Mouse (Mus musculus) midbrain, embryonic 15.5 days (tissue): ENCODE measurements around the gene Isg20. TPM values are rescaled to one million over a fixed set of nuclear protein-coding genes. Genes with fewer than 3 reads are reported as not detected.

Experiments used
- ATAC-seq: fragments of 200-750 bp; cut with Nextera tagmentation; replicated peaks from 2 replicates; pipeline ENCODE4 v1.8.0; 2017; ENCODE audit warnings: moderate TSS enrichment
- H3K27ac ChIP-seq: fragments of 300-500 bp; sonication (generic); 2 replicates; pipeline ENCODE4 v1.5.1; 2015; ENCODE audit warnings: mild to moderate bottlenecking, inconsistent platforms
- H3K27me3 ChIP-seq: fragments of 300-500 bp; sonication (generic); replicated peaks from 2 replicates; pipeline ENCODE4 v1.6.1; 2015; ENCODE audit warnings: inconsistent platforms
- H3K36me3 ChIP-seq: fragments of 300-500 bp; sonication (generic); replicated peaks from 2 replicates; pipeline ENCODE4 v1.6.1; 2015; ENCODE audit warnings: inconsistent platforms
- H3K4me1 ChIP-seq: fragments of 300-500 bp; sonication (generic); 2 replicates; pipeline ENCODE4 v1.6.1; 2015; ENCODE audit warnings: inconsistent platforms
- H3K4me2 ChIP-seq: fragments of 300-500 bp; sonication (generic); 2 replicates; pipeline ENCODE4 v1.6.1; 2015; ENCODE audit warnings: inconsistent platforms, mild to moderate bottlenecking, moderate library complexity
- H3K4me3 ChIP-seq: fragments of 300-500 bp; sonication (generic); 2 replicates; pipeline ENCODE4 v1.5.1; 2015; ENCODE audit warnings: mild to moderate bottlenecking, inconsistent platforms
- H3K9ac ChIP-seq: fragments of 300-500 bp; sonication (generic); 2 replicates; pipeline ENCODE4 v1.6.1; 2015; ENCODE audit warnings: mild to moderate bottlenecking, inconsistent platforms
- H3K9me3 ChIP-seq: fragments of 300-500 bp; sonication (generic); 2 replicates; pipeline ENCODE4 v1.6.1; 2016; ENCODE audit warnings: inconsistent platforms
- WGBS: fragments of 180-500 bp; shearing (Covaris S2); methylation state at CpG from one replicate; pipeline ENCODE4 v1.1.7; 2015; ENCODE audit warnings: mixed read lengths; 5-methylcytosine and 5-hydroxymethylcytosine counted together
- polyA plus RNA-seq: library from polyadenylated mRNA; unstranded; fragments of >200 nt; fragmentation: Nextera tagmentation; extraction: Ambion mirVana; gene quantifications from 2 replicates; pipeline ENCODE4 v1.2.1, GENCODE M21; 2015

Isg20 gene
- polyA plus RNA-seq, 1 experiment from 2014 or later = 2.2 TPM

GRCm38 (mm10) chr7:78910336-78911098 is 2.7 kb upstream of the Isg20 start:
- Histone ChIP-seq H3K4me3 (no peak overlapping the region), H3K27ac (no peak overlapping the region), H3K4me1 (peaks cover 8% of the 10 kb centered on the region), H3K4me2 (no peak overlapping the region), H3K9ac (no peak overlapping the region), H3K9me3 (no peaks in the 10 kb centered on the region), H3K36me3 (no peaks in the 10 kb centered on the region), H3K27me3 (no peaks in the 10 kb centered on the region)
- peak; percentile 27; the same call in 1 of the 2 replicates for ATAC-seq
- 45% methylated on average over 6 of the region's 6 CpGs for WGBS

GRCm38 (mm10) chr7:78911209-78911608 is 2.0 kb upstream of the Isg20 start:
- H3K9me3 ChIP-seq = no peaks in the 10 kb centered on the region
- no peak overlapping the region for H3K4me3 ChIP-seq
- no peak for ATAC-seq
- WGBS = 92% methylated on average over 4 of the region's 4 CpGs
- H3K4me2 ChIP-seq = no peak overlapping the region
- no peaks in the 10 kb centered on the region for H3K27me3 ChIP-seq
- no peaks in the 10 kb centered on the region for H3K36me3 ChIP-seq
- H3K4me1 ChIP-seq = peaks cover 8% of the 10 kb centered on the region
- H3K27ac ChIP-seq = no peak overlapping the region
- H3K9ac ChIP-seq = no peak overlapping the region

DNA sequence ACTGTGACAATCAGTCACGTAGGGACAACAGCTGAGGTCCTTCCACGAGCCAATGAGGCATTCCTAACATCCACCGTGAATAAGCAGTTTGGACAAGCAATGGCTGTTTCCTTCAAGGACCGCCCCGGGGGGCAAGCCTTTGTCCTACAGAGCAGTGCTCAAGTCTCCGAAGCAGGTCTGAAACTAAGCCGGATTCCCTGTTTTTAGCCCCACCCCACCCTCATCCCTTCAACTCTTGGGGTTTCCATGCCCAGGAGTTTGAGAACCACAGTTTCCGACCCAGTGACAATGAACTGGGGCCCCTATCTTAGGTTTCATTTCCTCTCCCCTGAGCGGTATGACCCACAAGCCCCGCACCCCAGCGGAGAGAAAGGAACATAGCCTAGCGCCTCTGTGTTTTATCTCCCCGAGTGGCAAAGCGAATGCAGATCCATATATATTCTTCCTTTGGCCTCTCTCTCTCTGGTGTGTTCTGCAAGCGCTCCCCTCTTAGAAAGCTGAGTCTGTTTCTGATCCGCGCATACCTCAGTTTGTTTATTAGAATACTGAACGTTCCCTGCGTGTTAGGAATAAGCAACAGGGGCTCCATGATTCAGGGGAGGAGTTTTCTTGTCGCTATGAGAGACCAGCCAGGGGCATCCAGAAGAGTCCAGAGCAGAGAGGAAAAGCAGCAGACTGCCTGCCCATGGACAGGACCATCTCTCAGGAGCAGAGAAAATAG is 811 bp upstream of the Isg20 start:
- no peak; the same call in 1 of the 2 replicates for ATAC-seq
- H3K4me3 ChIP-seq = peak overlapping the region; percentile 10
- no peaks in the 10 kb centered on the region for H3K9me3 ChIP-seq
- no peaks in the 10 kb centered on the region for H3K36me3 ChIP-seq
- H3K27ac ChIP-seq = no peak overlapping the region
- H3K9ac ChIP-seq = no peak overlapping the region; the same call in 1 of the 2 replicates
- H3K4me1 ChIP-seq = peaks cover 8% of the 10 kb centered on the region
- WGBS = 8% methylated on average over 20 of the region's 20 CpGs
- H3K27me3 ChIP-seq = no peaks in the 10 kb centered on the region
- H3K4me2 ChIP-seq = peak overlapping the region; percentile 29

DNA sequence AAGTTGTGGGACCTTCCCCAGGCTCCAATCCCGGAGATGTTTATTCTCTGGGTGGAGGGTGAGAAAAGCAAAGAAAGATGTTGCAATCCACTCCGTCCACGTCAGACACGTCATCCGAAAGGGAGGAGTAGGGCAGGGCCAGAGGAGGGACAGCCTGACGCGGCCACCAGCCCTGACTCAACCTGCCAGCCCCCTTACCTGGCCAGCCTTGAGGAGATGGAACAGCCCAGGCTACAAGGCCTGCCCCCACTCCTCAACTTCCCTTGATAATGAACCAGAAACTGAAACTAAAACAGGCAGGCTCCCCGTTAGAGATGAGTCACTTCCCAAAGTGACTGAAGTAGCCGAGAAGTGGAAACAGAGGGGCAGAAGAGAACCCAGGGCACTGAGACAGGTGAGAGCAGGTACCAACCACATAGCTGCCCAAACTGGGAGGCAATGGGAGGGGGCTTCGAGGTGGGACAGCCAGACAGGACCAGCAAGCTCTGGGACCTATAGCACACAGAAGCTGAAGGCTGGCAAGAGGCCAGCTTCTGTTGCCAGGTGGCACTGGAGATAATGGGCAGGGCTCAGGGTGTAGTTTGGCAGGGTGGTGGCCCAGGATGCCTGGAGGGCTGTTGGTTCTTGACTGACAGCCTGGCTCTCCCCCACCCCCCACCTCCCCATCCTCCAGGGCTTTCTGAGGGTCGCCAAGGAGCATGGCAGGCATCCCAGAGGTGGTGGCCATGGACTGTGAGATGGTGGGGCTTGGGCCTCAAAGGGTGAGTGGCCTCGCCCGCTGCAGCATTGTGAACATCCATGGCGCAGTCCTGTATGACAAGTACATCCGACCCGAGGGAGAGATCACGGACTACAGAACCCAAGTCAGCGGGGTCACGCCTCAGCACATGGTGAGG is 673 bp downstream of the Isg20 start:
- H3K36me3 ChIP-seq = no peaks in the 10 kb centered on the region
- no peak for ATAC-seq
- no peak overlapping the region for H3K4me3 ChIP-seq
- H3K9me3 ChIP-seq = no peaks in the 10 kb centered on the region
- WGBS = 79% methylated on average over 19 of the region's 19 CpGs
- no peak overlapping the region for H3K27ac ChIP-seq
- H3K4me2 ChIP-seq = no peak overlapping the region
- no peak overlapping the region for H3K9ac ChIP-seq
- no peaks in the 10 kb centered on the region for H3K27me3 ChIP-seq
- H3K4me1 ChIP-seq = peaks cover 8% of the 10 kb centered on the region

DNA sequence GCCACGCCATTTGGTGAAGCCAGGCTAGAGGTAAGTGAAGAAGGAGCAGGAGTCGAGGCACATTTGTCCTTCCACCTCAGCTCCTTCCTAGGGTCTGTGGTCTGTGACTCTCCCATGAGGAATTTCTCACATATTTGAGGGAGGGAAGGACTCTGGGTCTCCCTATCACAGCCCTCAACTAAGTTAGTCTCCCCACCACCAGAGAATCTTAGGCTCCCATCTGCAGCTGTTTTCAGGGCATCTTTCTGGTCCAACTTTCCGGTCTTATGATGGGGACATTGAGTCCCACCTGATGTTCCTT is 1.3 kb downstream of the Isg20 start:
- H3K4me2 ChIP-seq = no peak overlapping the region
- H3K9ac ChIP-seq = no peak overlapping the region
- H3K27me3 ChIP-seq = no peaks in the 10 kb centered on the region
- peaks cover 8% of the 10 kb centered on the region for H3K4me1 ChIP-seq
- 88% methylated on average over 3 of the region's 3 CpGs for WGBS
- H3K27ac ChIP-seq = no peak overlapping the region
- H3K4me3 ChIP-seq = no peak overlapping the region
- H3K36me3 ChIP-seq = no peaks in the 10 kb centered on the region
- ATAC-seq = no peak
- H3K9me3 ChIP-seq = no peaks in the 10 kb centered on the region

GRCm38 (mm10) chr7:78914896-78915510 is 1.8 kb downstream of the Isg20 start:
- no peak for ATAC-seq

DNA sequence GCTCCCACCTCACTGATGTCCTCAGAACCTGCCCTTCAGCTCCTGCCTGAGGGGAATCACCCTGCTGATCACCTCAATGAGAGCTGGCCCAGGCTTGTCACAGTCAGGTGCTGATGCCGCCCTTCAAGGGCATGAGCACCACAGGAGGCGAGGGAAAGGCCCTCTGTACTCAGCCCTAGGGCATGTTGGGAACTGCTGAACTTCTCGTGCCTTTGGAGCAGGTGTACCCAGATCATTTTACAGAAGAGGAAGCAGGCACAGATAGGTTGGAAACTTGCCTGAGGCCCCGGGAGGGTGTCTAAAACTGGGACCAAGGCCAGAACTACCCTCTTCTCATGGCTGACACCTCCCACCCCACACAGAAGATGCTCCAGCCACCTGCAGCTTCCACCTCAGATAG is 5.5 kb downstream of the Isg20 start:
- 57% methylated on average over 4 of the region's 4 CpGs for WGBS
- no peaks in the 10 kb centered on the region for H3K9me3 ChIP-seq
- no peak overlapping the region for H3K27ac ChIP-seq
- H3K4me2 ChIP-seq = no peak overlapping the region
- no peak for ATAC-seq
- H3K36me3 ChIP-seq = no peaks in the 10 kb centered on the region
- H3K27me3 ChIP-seq = no peaks in the 10 kb centered on the region
- H3K4me3 ChIP-seq = no peak overlapping the region
- H3K4me1 ChIP-seq = 0 out of 2 replicates have a peak, but pooled peaks cover 4% of the 10 kb centered on the region
- no peak overlapping the region for H3K9ac ChIP-seq

More at GRCm38 (mm10) chr7:78914896-78915510, 1.8 kb downstream of the Isg20 start:
- Histone ChIP-seq H3K9ac (no peak overlapping the region), H3K27me3 (no peaks in the 10 kb centered on the region), H3K4me3 (no peak overlapping the region), H3K27ac (no peak overlapping the region), H3K4me2 (no peak overlapping the region), H3K36me3 (no peaks in the 10 kb centered on the region), H3K9me3 (no peaks in the 10 kb centered on the region), H3K4me1 (peaks cover 8% of the 10 kb centered on the region)
- 89% methylated on average over 11 of the region's 11 CpGs for WGBS

GRCm38 (mm10) chr7:78922506-78922905 is 9.3 kb downstream of the Isg20 start:
- no peak overlapping the region for H3K4me3 ChIP-seq
- no peak overlapping the region for H3K27ac ChIP-seq
- H3K27me3 ChIP-seq = no peaks in the 10 kb centered on the region
- ATAC-seq = no peak
- WGBS = 69% methylated on average over 7 of the region's 7 CpGs
- H3K9me3 ChIP-seq = no peaks in the 10 kb centered on the region
- no peak overlapping the region for H3K4me2 ChIP-seq
- no peak overlapping the region for H3K9ac ChIP-seq
- no peaks in the 10 kb centered on the region for H3K36me3 ChIP-seq
- H3K4me1 ChIP-seq = no peaks in the 10 kb centered on the region

GRCm38 (mm10) chr7:78924300-78924699 is 11.1 kb downstream of the Isg20 start:
- no peak overlapping the region for H3K4me2 ChIP-seq
- no peaks in the 10 kb centered on the region for H3K36me3 ChIP-seq
- no peak overlapping the region for H3K27ac ChIP-seq
- H3K9ac ChIP-seq = no peak overlapping the region
- WGBS = 6% methylated on average over 6 of the region's 6 CpGs
- H3K27me3 ChIP-seq = no peaks in the 10 kb centered on the region
- H3K4me1 ChIP-seq = no peaks in the 10 kb centered on the region
- ATAC-seq = peak; percentile 11; the same call in 1 of the 2 replicates
- no peaks in the 10 kb centered on the region for H3K9me3 ChIP-seq
- no peak overlapping the region for H3K4me3 ChIP-seq

- Histone ChIP-seq H3K36me3 (no peaks in the 10 kb centered on the region), H3K27ac (no peak overlapping the region), H3K4me3 (no peak overlapping the region), H3K4me1 (no peaks in the 10 kb centered on the region), H3K4me2 (no peak overlapping the region), H3K9ac (no peak overlapping the region), H3K9me3 (no peaks in the 10 kb centered on the region), H3K27me3 (no peaks in the 10 kb centered on the region)
- ATAC-seq = no peak; the same call in 1 of the 2 replicates
- WGBS = 64% methylated on average over 7 of the region's 7 CpGs
Observed at GRCm38 (mm10) chr7:78924796-78925195, 11.6 kb downstream of the Isg20 start.

DNA sequence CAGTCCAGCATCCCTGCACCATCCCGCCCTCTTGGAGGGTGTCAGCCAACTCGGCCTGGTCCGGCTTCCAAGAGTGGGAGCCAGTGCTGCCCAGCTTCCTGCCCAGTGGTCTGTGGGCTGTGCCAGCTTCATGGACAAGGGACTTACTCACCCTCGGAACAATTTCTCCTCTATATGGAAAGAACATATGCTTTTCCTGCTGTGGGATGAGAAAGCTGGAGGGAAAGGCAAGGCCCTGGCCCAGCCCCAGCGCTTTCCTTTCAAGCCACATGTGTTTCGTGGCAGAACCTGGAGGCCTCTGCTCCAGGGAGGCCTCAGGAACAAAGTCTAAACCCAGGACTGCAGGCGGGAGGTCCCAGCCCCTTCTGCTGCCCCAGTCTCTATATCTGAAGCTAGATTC is 12.5 kb downstream of the Isg20 start:
- Histone ChIP-seq H3K9me3 (no peaks in the 10 kb centered on the region), H3K27ac (no peak overlapping the region), H3K27me3 (no peaks in the 10 kb centered on the region), H3K4me3 (no peak overlapping the region), H3K4me2 (no peak overlapping the region), H3K9ac (no peak overlapping the region), H3K36me3 (no peaks in the 10 kb centered on the region), H3K4me1 (no peaks in the 10 kb centered on the region)
- WGBS = 80% methylated on average over 7 of the region's 7 CpGs
- ATAC-seq = no peak

- 76% methylated on average over 9 of the region's 9 CpGs for whole genome bisulfite sequencing
- ATAC-seq = no peak
- Histone ChIP-seq H3K27me3 (no peaks in the 10 kb centered on the region), H3K4me2 (no peak overlapping the region), H3K4me1 (no peaks in the 10 kb centered on the region), H3K4me3 (no peak overlapping the region), H3K36me3 (no peaks in the 10 kb centered on the region), H3K27ac (no peak overlapping the region), H3K9ac (no peak overlapping the region), H3K9me3 (no peaks in the 10 kb centered on the region)
Observed at GRCm38 (mm10) chr7:78926156-78926555, 12.9 kb downstream of the Isg20 start.
